Mouse (Mus musculus): Measurements from ENCODE around the gene Mrgprd.
A peak's percentile ranks its signal among the peaks of the same experiment; 100 is the strongest.

The Mrgprd gene

GRCm38 (mm10) chr7:145314785-145315411 lies at the start of gene Mrgprd:
Gene Mrgprd, plus strand, starts transcription at chr7:145314835.
- DNase-seq (ENCODE audit: low spot score) = no peak

DNA sequence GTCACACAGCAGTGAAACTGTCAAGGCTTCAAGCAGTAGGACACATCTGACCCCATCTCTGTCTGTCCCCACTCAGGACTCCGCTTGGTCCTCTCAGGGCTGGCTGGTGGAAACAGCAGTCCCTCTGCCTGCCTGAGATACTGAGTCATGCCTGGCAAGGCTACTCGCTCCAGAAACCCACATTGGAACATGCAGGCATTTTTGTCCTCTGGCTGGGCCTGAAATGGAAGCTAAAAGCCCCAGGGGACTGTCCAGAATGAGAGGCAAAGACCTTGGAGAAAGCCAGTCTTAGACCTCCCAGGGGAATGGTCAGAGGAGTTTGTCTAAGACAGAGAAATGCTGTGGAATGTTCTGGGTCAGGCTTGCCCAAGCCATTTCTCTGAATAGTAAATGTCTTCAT lies 48.6 kb upstream of the Mrgprd start:
- no peak for DNase-seq (ENCODE audit: low spot score)

- DNase-seq (ENCODE audit: low spot score) = no peak
Observed at GRCm38 (mm10) chr7:145268890-145269289, 45.7 kb upstream of the Mrgprd start.

- DNase-seq (ENCODE audit: low spot score) = no peak
Observed at GRCm38 (mm10) chr7:145270955-145271354, 43.7 kb upstream of the Mrgprd start.

DNA sequence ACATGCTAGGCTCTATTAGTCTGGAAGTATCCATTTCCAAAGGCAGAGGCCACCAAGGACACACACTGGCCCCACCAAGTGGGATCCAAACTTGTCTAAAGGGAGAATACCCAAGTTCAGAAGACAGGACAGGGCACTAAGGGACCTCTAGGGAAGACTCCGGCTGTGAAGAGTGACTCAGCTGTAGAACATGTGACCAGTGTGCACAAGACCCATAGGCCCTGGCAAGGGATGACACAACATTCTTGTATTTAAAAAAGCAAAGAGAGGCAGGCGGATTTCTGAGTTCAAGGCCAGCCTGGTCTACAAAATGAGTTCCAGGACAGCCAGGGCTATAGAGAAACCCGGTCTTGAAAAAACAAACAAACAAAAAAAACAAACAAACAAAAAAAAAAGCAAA lies 39.1 kb upstream of the Mrgprd start:
- DNase-seq (ENCODE audit: low spot score) = no peak

GRCm38 (mm10) chr7:145281396-145281795 lies 33.2 kb upstream of the Mrgprd start:
- no peak for DNase-seq (ENCODE audit: low spot score)

DNA sequence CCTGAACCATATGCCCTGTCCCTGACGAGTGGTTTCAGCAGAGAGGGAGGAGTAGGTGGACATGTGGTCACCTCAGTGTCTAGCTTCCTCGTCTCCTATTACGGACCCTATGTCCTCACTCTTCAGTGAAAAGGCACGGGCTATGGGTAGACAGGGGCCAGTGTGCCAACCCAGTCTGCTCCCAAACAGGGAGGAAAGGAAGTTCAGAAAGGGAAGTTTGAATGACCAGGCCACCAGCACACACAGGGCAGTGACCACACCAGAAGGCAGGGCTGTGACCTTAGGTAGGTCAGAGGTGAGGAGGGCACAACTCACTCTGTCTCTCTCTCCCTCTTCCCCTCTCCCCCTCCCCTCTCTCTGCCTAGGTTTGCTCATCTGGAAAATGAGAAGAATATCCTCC lies 31.6 kb upstream of the Mrgprd start:
- no peak for DNase-seq (ENCODE audit: low spot score)

DNA sequence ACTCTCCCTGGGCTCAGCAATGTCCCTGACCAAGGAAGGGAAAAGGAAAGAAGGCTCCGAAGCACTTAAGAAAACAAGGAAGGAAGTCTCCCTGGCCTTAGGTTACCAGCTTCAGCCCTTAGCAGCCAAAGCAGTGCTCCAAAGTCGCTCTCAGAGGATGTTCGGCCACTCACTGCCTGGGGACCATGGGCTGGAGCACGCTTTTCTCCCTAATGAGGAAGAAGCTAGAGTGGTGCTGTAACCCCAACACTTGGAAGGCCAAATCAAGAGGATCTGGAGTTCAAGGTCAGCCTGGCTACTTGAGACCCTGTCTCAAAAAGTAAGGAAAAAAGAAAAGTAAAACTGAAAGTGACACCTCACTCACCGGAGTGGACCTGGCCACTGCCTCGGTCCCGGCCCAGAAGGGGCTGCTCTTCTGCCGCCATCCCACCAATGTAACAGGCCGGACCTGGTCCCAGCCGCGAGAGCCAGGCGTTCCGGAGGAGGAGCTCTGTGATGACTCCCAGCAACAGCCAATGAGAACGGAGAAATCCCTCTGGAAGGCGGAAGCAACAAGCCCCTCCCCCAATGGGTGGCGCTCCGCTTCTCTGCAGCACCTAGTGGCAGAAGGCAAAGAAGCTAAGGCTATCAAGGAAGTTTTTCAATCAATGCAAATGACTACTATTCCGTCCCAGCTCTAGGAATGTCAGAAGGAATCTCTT lies 31.0 kb upstream of the Mrgprd start, which contains the start of gene Tpcn2:
TSS of gene Tpcn2 (minus strand) at position 525 of the 701 bp plus-strand sequence.
- peak; percentile 86 for DNase-seq (ENCODE audit: low spot score)

DNA sequence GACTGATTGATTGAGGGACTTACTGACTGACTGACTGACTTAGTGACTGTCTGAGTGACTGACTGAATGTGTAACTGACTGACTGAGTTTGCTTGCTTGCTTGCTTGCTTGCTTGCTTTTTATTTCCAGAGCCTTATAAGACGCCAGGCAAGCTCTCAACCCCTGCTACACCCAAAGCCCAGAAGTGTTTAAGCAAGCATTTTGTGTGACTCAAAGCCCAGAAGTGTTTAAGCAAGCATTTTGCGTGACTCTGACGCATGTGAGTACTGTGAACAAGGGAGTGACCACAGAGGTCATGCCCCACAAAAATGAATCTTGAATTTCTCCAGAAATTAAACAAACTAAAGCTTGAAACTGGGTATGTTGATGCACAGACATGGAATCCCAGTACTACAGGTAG lies 30.3 kb upstream of the Mrgprd start:
- no peak for DNase-seq (ENCODE audit: low spot score)

- no peak for DNase-seq (ENCODE audit: low spot score)
Observed at GRCm38 (mm10) chr7:145285476-145285875, 29.2 kb upstream of the Mrgprd start.

DNA sequence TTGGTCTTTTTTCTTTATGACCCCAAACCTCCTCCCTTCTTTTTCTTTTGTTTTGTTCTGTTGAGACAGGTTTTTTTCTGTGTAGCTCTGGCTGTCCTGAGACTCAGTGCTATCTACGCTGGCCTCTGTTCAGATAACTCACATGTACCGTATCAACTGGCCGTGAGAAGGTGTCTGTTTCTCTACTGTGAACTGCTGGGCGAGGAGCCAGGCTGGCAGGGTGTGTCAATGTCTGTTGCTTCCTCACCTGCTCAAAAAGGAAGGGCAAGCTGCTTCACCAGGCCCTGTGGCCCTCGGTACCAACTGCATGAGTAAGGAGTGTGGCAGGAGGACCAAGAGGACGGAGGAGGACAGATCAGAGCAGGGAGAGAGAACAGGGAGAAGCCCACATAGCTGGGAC lies 27.2 kb upstream of the Mrgprd start:
- no peak for DNase-seq (ENCODE audit: low spot score)

- DNase-seq (ENCODE audit: low spot score) = no peak
Observed at GRCm38 (mm10) chr7:145289302-145289701, 25.3 kb upstream of the Mrgprd start.

- DNase-seq (ENCODE audit: low spot score) = no peak
Observed at GRCm38 (mm10) chr7:145291847-145292246, 22.8 kb upstream of the Mrgprd start.

GRCm38 (mm10) chr7:145292726-145293125 lies 21.9 kb upstream of the Mrgprd start:
- DNase-seq (ENCODE audit: low spot score) = no peak

DNA sequence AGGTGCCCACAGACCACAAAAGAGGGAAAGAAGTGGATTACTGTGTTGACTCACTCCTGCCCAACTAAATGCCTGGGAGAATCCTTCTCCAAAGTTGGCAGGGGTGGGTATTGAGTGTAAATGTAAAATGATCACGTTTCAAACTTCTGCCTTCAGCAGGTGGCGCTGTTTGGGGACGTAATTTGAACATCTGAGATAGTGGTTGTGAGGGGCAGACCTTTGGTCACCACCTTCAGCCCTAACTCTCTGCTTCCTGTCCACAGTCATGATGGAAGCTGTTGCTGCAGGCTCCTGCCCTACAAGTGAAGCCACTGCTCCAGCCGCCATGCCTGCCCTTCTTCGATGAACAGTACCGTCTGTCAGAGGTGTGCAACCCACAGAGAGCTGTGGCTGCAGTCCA lies 20.8 kb upstream of the Mrgprd start:
- no peak for DNase-seq (ENCODE audit: low spot score)

GRCm38 (mm10) chr7:145298666-145299490 lies 15.8 kb upstream of the Mrgprd start:
- no peak for DNase-seq (ENCODE audit: low spot score)

GRCm38 (mm10) chr7:145299562-145300320 lies 14.9 kb upstream of the Mrgprd start:
- no peak for DNase-seq (ENCODE audit: low spot score)

GRCm38 (mm10) chr7:145300321-145301007 lies 14.2 kb upstream of the Mrgprd start, which contains the start of gene Mrgprf:
Gene Mrgprf, plus strand, starts transcription at chr7:145300828.
- DNase-seq (ENCODE audit: low spot score) = no peak

DNA sequence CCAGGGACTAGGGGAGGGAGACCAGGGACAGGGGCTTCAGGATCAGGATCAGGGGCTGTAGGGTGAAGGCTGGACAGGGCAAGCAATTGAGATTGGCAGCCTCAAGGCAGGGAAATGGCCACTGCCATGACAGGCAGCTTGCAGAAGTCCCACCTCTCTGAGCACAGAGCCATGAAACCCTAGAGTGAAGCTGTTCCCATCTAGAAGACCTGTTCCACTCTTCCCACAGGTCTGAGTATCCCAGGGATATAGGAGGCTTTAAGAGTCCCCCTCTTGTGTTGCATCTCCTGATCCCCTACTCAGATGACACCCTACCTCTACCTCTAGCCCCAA lies 13.7 kb upstream of the Mrgprd start:
- DNase-seq (ENCODE audit: low spot score) = no peak

GRCm38 (mm10) chr7:145301341-145302005 lies 13.2 kb upstream of the Mrgprd start:
- DNase-seq (ENCODE audit: low spot score) = no peak

Data from layer of hippocampus, adult 9-10 months (tissue).